Mouse (Mus musculus): ENCODE data around the gene Arih1.
"Not testable (repeated sequence)": the region's sequence is repeated elsewhere in the genome, so short reads cannot be mapped to it uniquely, and the experiment has no call there.

The Arih1 gene

DNA sequence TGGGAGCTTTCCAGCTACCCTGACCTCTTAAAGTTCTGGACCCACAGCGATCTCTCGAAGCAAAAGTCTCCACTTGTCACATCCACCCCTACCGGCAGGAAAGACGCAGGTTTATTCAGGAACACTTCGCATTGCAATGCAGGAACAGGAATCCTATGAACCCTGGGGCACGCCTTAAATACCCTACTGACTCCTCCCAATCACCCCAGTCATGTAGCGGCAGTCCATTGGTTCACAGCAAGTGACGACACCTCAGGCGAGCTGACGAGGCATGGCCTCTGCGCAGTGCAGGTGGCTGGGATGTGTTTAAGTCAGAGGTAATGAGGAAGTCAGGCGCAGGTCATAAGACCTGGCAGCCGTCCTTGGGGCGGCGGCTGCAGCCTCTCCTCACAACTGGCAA, 110.8 kb downstream of the Arih1 start:
- ChIA-PET POLR2A (interaction anchor here in 3 of 4 experiments (0.7 to 2.3 kb wide), 12 partner anchors 12 to 281 kb away, joined by 3 to 12 read pairs (median 4); partner anchors contain the start of genes Adpgk (in 3 of the 3), Bbs4 (in 3 of the 3) and Pkm (in 1 of the 3)), CTCF (no interaction called here)

GRCm38 (mm10) chr9:59369646-59370045, 116.8 kb downstream of the Arih1 start:
- ChIA-PET POLR2A (no interaction called here), CTCF (no interaction called here)

DNA sequence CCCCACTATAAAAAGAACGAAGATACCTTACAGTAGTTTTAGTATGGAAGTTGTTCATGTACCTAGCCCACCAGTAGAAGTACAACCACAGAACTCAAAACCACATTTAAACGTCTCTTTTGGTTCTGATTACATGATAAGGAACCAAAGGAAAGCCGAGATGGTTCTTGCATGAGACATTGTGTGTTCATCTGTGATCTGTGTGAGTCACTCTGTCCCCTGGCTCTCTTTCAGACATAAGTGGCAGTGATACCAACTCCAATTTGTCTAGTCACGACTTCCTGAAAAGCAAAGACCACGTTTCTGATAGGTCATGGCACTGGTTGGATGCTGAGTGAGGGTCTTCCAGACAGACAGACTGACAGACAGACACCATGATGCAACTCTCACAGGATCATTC, 117.2 kb downstream of the Arih1 start:
- ChIA-PET CTCF (no interaction called here), POLR2A (no interaction called here)

DNA sequence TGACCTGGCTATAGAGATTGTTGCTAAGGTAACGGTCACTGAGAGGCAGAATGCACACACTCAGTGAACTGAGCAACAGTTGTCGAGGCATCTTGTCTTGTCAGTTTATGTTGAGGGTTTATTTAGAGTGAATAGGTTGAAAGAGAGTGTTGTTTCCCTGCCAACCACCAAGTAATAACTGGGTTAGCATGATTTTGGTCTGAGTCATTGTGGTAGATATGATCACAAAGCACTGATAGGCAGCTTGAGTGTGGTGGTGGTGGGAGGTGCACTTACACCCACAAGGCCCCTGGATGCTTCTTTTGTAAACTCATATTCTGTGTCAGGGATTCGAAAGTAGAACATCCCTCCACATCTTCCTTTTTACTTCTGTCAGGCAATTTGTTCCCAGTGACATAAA, 125.9 kb downstream of the Arih1 start:
- CTCF ChIA-PET, POLR2A ChIA-PET: not testable (repeated sequence)

GRCm38 (mm10) chr9:59358041-59358440, 128.4 kb downstream of the Arih1 start:
- POLR2A ChIA-PET, CTCF ChIA-PET: not testable (repeated sequence)

GRCm38 (mm10) chr9:59353253-59353639, 133.2 kb downstream of the Arih1 start, which contains the start of gene Bbs4:
Gene Bbs4 (minus strand): TSS chr9:59353508.
- CTCF ChIA-PET = interaction anchor here in 3 of 4 experiments (0.5 to 1.7 kb wide), 10 partner anchors 12 to 263 kb away, joined by 3 to 8 read pairs (median 4); no protein-coding TSS in a partner anchor

GRCm38 (mm10) chr9:59352586-59353252, 133.7 kb downstream of the Arih1 start:
- ChIA-PET POLR2A (interaction anchor here (0.5 to 1.9 kb wide), 36 partner anchors 8 to 398 kb away, joined by 3 to 21 read pairs (median 4); partner anchors contain the start of genes Adpgk (in 3 of the 4), Pkm (in 2 of the 4), Arih1 (in 1 of the 4) and Myo9a (in 1 of the 4)), CTCF (interaction anchor here (0.5 to 1.7 kb wide), 11 partner anchors 11 to 264 kb away, joined by 3 to 8 read pairs (median 3); no protein-coding TSS in a partner anchor)

More at GRCm38 (mm10) chr9:59353253-59353639, 133.2 kb downstream of the Arih1 start, which contains the start of gene Bbs4:
- POLR2A ChIA-PET = interaction anchor here (0.5 to 1.9 kb wide), 35 partner anchors 9 to 398 kb away, joined by 3 to 21 read pairs (median 4); partner anchors contain the start of genes Adpgk (in 3 of the 4), Pkm (in 2 of the 4), Arih1 (in 1 of the 4) and Myo9a (in 1 of the 4)

- ChIA-PET CTCF (no interaction called here), POLR2A (no interaction called here)
Measured at GRCm38 (mm10) chr9:59346176-59346575, 140.2 kb downstream of the Arih1 start.

DNA sequence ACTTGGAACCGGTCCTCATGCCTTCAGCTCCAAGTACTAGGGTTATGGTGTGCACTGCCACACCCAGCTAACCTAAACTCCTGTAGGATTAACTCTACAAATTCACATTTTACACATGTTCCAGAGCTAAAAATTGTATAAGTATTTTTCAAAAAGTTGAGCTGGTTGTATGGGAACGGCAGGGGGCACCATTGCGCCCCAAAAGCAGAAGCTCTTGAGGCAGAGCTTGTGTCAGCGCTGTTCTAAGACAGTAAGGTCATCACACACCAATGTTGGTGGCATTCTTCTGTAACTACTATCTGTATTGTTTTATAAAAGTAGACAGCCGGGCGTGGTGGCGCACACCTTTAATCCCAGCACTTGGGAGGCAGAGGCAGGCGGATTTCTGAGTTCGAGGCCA, 146.4 kb downstream of the Arih1 start:
- CTCF ChIA-PET = interaction anchor here (0.5 to 2.6 kb wide), 29 partner anchors 8 to 265 kb away, joined by 3 to 29 read pairs (median 4); partner anchors contain the start of genes Bbs4 (in 3 of the 4), Adpgk (in 1 of the 4) and Celf6 (in 1 of the 4)
- POLR2A ChIA-PET = interaction anchor here (0.6 to 1.4 kb wide), 18 partner anchors 11 to 245 kb away, joined by 3 to 10 read pairs (median 4); partner anchors contain the start of genes Bbs4 (in 4 of the 4) and Adpgk (in 2 of the 4)

GRCm38 (mm10) chr9:59339107-59339506, 147.3 kb downstream of the Arih1 start:
- POLR2A ChIA-PET = interaction anchor here in 3 of 4 experiments (0.6 to 1.8 kb wide), 15 partner anchors 11 to 246 kb away, joined by 3 to 10 read pairs (median 4); partner anchors contain the start of genes Adpgk (in 2 of the 3) and Bbs4 (in 2 of the 3)
- CTCF ChIA-PET = interaction anchor here in 3 of 4 experiments (0.6 to 2.6 kb wide), 14 partner anchors 14 to 418 kb away, joined by 3 to 29 read pairs (median 7); partner anchors contain the start of genes Bbs4 (in 2 of the 3) and Adpgk (in 1 of the 3)

GRCm38 (mm10) chr9:59338411-59338810, 148.0 kb downstream of the Arih1 start:
- CTCF ChIA-PET = interaction anchor here in 2 of 4 experiments (2.4 to 2.6 kb wide), 2 partner anchors 15 to 247 kb away, joined by 8 to 29 read pairs; partner anchors contain the start of gene Bbs4 (in 1 of the 2)
- POLR2A ChIA-PET = interaction anchor here in 3 of 4 experiments (0.6 to 1.8 kb wide), 6 partner anchors 12 to 68 kb away, joined by 3 to 7 read pairs (median 4); no protein-coding TSS in a partner anchor
